Mouse (Mus musculus) splenic B cell, adult 2 months (primary cell): ENCODE data around the gene Hif3a.

Source experiments
- DNase-seq: peaks from one replicate; pipeline ENCODE4 v3.0.0-alpha.2; 2011; ENCODE audit warnings: low read depth, low spot score
- H3K27me3 ChIP-seq: 2 replicates; pipeline ENCODE4 v1.6.1; 2012; ENCODE audit warnings: mild to moderate bottlenecking, low read length, moderate library complexity, mixed read lengths; ENCODE audit not compliant: control insufficient read depth, poor library complexity, insufficient read depth, severe bottlenecking
- H3K36me3 ChIP-seq: 2 replicates; pipeline ENCODE4 v1.6.1; 2012; ENCODE audit warnings: mild to moderate bottlenecking, low read length, moderate library complexity, mixed read lengths; ENCODE audit not compliant: control insufficient read depth, poor library complexity, insufficient read depth, severe bottlenecking

Hif3a gene

GRCm38 (mm10) chr7:17060782-17061605 lies 1.2 kb downstream of the Hif3a start:
- Histone ChIP-seq H3K36me3 (no peaks in the 10 kb centered on the region), H3K27me3 (no peaks in the 10 kb centered on the region)
- peak; percentile 25 for DNase-seq

- DNase-seq: peak; percentile 39
- H3K36me3 ChIP-seq: no peaks in the 10 kb centered on the region
- H3K27me3 ChIP-seq: no peaks in the 10 kb centered on the region
These were observed 2.0 kb downstream of the Hif3a start for GRCm38 (mm10) chr7:17060031-17060781.

- DNase-seq: no peak
These were observed 2.8 kb downstream of the Hif3a start for GRCm38 (mm10) chr7:17059463-17059844.

GRCm38 (mm10) chr7:17058816-17059462 lies 3.3 kb downstream of the Hif3a start:
- Histone ChIP-seq H3K27me3 (no peaks in the 10 kb centered on the region), H3K36me3 (no peaks in the 10 kb centered on the region)
- peak; percentile 85 for DNase-seq

More at GRCm38 (mm10) chr7:17059463-17059844, 2.8 kb downstream of the Hif3a start:
- H3K27me3 ChIP-seq: no peaks in the 10 kb centered on the region
- no peaks in the 10 kb centered on the region for H3K36me3 ChIP-seq

GRCm38 (mm10) chr7:17058071-17058689 lies 4.0 kb downstream of the Hif3a start:
- Histone ChIP-seq H3K27me3 (no peaks in the 10 kb centered on the region), H3K36me3 (no peaks in the 10 kb centered on the region)
- peak; percentile 69 for DNase-seq

- Histone ChIP-seq H3K27me3 (no peaks in the 10 kb centered on the region), H3K36me3 (no peaks in the 10 kb centered on the region)
- no peak for DNase-seq
These were observed 5.4 kb downstream of the Hif3a start for GRCm38 (mm10) chr7:17056601-17057523.

- no peaks in the 10 kb centered on the region for H3K27me3 ChIP-seq
- no peaks in the 10 kb centered on the region for H3K36me3 ChIP-seq
- DNase-seq: peak; percentile 68
These were observed 6.1 kb downstream of the Hif3a start for GRCm38 (mm10) chr7:17056081-17056581.

GRCm38 (mm10) chr7:17055287-17055946 lies 6.8 kb downstream of the Hif3a start:
- DNase-seq: no peak
- Histone ChIP-seq H3K27me3 (no peaks in the 10 kb centered on the region), H3K36me3 (no peaks in the 10 kb centered on the region)

GRCm38 (mm10) chr7:17054325-17054989 lies 7.8 kb downstream of the Hif3a start:
- H3K27me3 ChIP-seq: no peaks in the 10 kb centered on the region
- DNase-seq: no peak
- no peaks in the 10 kb centered on the region for H3K36me3 ChIP-seq

GRCm38 (mm10) chr7:17050933-17051594 lies 11.2 kb downstream of the Hif3a start:
- peak; percentile 79 for DNase-seq
- Histone ChIP-seq H3K36me3 (no peaks in the 10 kb centered on the region), H3K27me3 (no peaks in the 10 kb centered on the region)

- H3K36me3 ChIP-seq: no peaks in the 10 kb centered on the region
- H3K27me3 ChIP-seq: no peaks in the 10 kb centered on the region
- no peak for DNase-seq
These were observed 11.7 kb downstream of the Hif3a start for GRCm38 (mm10) chr7:17050491-17050890.

- no peak for DNase-seq
- Histone ChIP-seq H3K36me3 (no peaks in the 10 kb centered on the region), H3K27me3 (no peaks in the 10 kb centered on the region)
These were observed 13.6 kb downstream of the Hif3a start for GRCm38 (mm10) chr7:17048431-17049190.
